Mouse (Mus musculus) limb, embryonic 14.5 days (tissue): Measurements from ENCODE around the gene Phlda1. TPM values are rescaled to one million over a fixed set of nuclear protein-coding genes. Genes with fewer than 3 reads are reported as not detected.

Experiments used
- ATAC-seq: fragments of 200-750 bp; cut with Nextera tagmentation; 2 replicates; pipeline ENCODE4 v1.8.0; 2017; ENCODE audit warnings: low read depth, moderate number of reproducible peaks, moderate TSS enrichment; ENCODE audit not compliant: low FRiP score
- DNase-seq: peaks from one replicate; pipeline ENCODE4 v3.0.0-alpha.2; 2015; ENCODE audit warnings: low spot score
- H3K27ac ChIP-seq: fragments of 300-500 bp; sonication (generic); replicated peaks from 2 replicates; pipeline ENCODE4 v1.5.1; 2014; ENCODE audit warnings: low read depth, mild to moderate bottlenecking, low read length, moderate library complexity, mixed read lengths
- H3K27me3 ChIP-seq: fragments of 300-500 bp; sonication (generic); 2 replicates; pipeline ENCODE4 v1.6.1; 2014; ENCODE audit warnings: low read length, mixed read lengths; ENCODE audit not compliant: control insufficient read depth, insufficient read depth
- H3K36me3 ChIP-seq: fragments of 300-500 bp; sonication (generic); 2 replicates; pipeline ENCODE4 v1.6.1; 2014; ENCODE audit warnings: mild to moderate bottlenecking, low read length, moderate library complexity, mixed read lengths; ENCODE audit not compliant: control insufficient read depth, insufficient read depth
- H3K4me1 ChIP-seq: fragments of 300-500 bp; sonication (generic); 2 replicates; pipeline ENCODE4 v1.6.1; 2014; ENCODE audit warnings: antibody characterized with exemption, low read length, mixed read lengths; ENCODE audit not compliant: control insufficient read depth, insufficient read depth
- H3K4me2 ChIP-seq: fragments of 300-500 bp; sonication (generic); replicated peaks from 2 replicates; pipeline ENCODE4 v1.6.1; 2014; ENCODE audit warnings: low read depth, mild to moderate bottlenecking, low read length, moderate library complexity; ENCODE audit not compliant: severe bottlenecking
- H3K4me3 ChIP-seq: fragments of 300-500 bp; sonication (generic); replicated peaks from 2 replicates; pipeline ENCODE4 v1.5.1; 2014; ENCODE audit warnings: low read length
- H3K9ac ChIP-seq: fragments of 300-500 bp; sonication (generic); 2 replicates; pipeline ENCODE4 v1.6.1; 2014; ENCODE audit warnings: mild to moderate bottlenecking, low read depth, low read length, moderate library complexity; ENCODE audit not compliant: severe bottlenecking
- H3K9me3 ChIP-seq: fragments of 300-500 bp; sonication (generic); 2 replicates; pipeline ENCODE4 v1.6.1; 2016; ENCODE audit warnings: low read length; ENCODE audit not compliant: control insufficient read depth
- POLR2A ChIP-seq: fragments of 200-500 bp; IDR thresholded peaks from 2 replicates; pipeline ENCODE4 v1.8.0; 2012; ENCODE audit warnings: inconsistent platforms, mild to moderate bottlenecking, moderate library complexity, borderline replicate concordance; ENCODE audit not compliant: insufficient read depth, insufficient read length; ENCODE audit errors: extremely low read depth
- WGBS: fragments of 180-500 bp; shearing (Covaris S2); extraction: QIAGEN DNeasy Blood & Tissue Kit; methylation state at CpG from one replicate; pipeline ENCODE4 v1.1.7; 2014; 5-methylcytosine and 5-hydroxymethylcytosine counted together
- polyA plus RNA-seq, 2 experiments: library from polyadenylated mRNA; depleted of rRNA in 1 of 2; stranded (reverse) in 1 of 2; unstranded in 1 of 2; fragments of >200 nt; fragmentation: Nextera tagmentation in 1 of 2; extraction: Ambion mirVana in 1 of 2; gene quantifications; 2 replicates each; pipeline versions ENCODE4 v1.2.1 to v1.2.3; 2012 to 2014

Phlda1 gene
- polyA plus RNA-seq, 2 experiments = 39.2 to 44.1 TPM

- TF ChIP-seq POLR2A = no peak
- no peak for DNase-seq
- Histone ChIP-seq H3K4me2 (no peak overlapping the region), H3K27ac (no peak overlapping the region), H3K4me1 (peaks cover 34% of the 10 kb centered on the region), H3K36me3 (no peaks in the 10 kb centered on the region), H3K27me3 (no peaks in the 10 kb centered on the region), H3K9me3 (no peaks in the 10 kb centered on the region), H3K9ac (no peak overlapping the region), H3K4me3 (no peak overlapping the region)
- WGBS = 85% methylated on average over 7 of the region's 7 CpGs
- no peak for ATAC-seq
Measured at GRCm38 (mm10) chr10:111543106-111543505, 37.0 kb downstream of the Phlda1 start.

GRCm38 (mm10) chr10:111543781-111544260 lies 37.7 kb downstream of the Phlda1 start:
- Histone ChIP-seq H3K9ac (no peak overlapping the region), H3K27ac (no peak overlapping the region), H3K9me3 (no peaks in the 10 kb centered on the region), H3K36me3 (no peaks in the 10 kb centered on the region), H3K4me1 (peaks cover 27% of the 10 kb centered on the region), H3K4me2 (no peak overlapping the region), H3K4me3 (no peak overlapping the region), H3K27me3 (no peaks in the 10 kb centered on the region)
- ATAC-seq = no peak; the same call in 1 of the 2 replicates
- no peak for TF ChIP-seq POLR2A
- DNase-seq = no peak
- 48% methylated on average over 7 of the region's 7 CpGs for WGBS

- Histone ChIP-seq H3K9ac (no peak overlapping the region), H3K4me1 (peaks cover 23% of the 10 kb centered on the region), H3K9me3 (no peaks in the 10 kb centered on the region), H3K4me2 (no peak overlapping the region), H3K4me3 (no peak overlapping the region), H3K27me3 (no peaks in the 10 kb centered on the region), H3K27ac (no peak overlapping the region), H3K36me3 (no peaks in the 10 kb centered on the region)
- TF ChIP-seq POLR2A = no peak
- 80% methylated on average over 4 of the region's 4 CpGs for WGBS
- no peak for ATAC-seq
- no peak for DNase-seq
Measured at GRCm38 (mm10) chr10:111544311-111544710, 38.2 kb downstream of the Phlda1 start.

DNA sequence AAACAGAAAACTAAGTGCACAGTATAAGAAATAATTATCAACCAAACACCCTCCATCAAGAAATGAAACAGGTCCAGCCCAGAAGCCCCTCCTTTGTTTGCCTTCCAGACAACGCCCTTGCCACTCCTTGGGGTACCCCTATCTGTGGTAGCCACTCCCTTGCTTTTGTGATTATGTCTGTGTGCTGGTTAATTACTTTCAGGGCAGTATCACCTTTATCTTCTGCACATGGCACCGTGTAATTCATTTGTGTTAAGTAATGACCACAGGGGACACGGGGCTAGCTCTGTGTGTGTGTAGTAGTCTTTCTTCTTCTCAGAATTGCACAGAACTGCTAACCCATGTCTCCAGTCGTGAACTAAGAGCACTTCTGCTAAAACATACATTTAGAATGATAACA lies 39.6 kb downstream of the Phlda1 start:
- H3K36me3 ChIP-seq = no peaks in the 10 kb centered on the region
- no peak overlapping the region for H3K4me2 ChIP-seq
- no peak overlapping the region for H3K4me3 ChIP-seq
- WGBS = 70% methylated on average over 4 of the region's 4 CpGs
- H3K9ac ChIP-seq = no peak overlapping the region
- no peaks in the 10 kb centered on the region for H3K9me3 ChIP-seq
- H3K4me1 ChIP-seq = peaks cover 13% of the 10 kb centered on the region; the same call in 1 of the 2 replicates
- no peak for TF ChIP-seq POLR2A
- H3K27ac ChIP-seq = no peak overlapping the region
- no peak for DNase-seq
- H3K27me3 ChIP-seq = no peaks in the 10 kb centered on the region
- ATAC-seq = no peak

- Histone ChIP-seq H3K4me2 (no peak overlapping the region), H3K27ac (no peak overlapping the region), H3K4me1 (peaks cover 12% of the 10 kb centered on the region; the same call in 1 of the 2 replicates), H3K4me3 (no peak overlapping the region), H3K9me3 (no peaks in the 10 kb centered on the region), H3K36me3 (no peaks in the 10 kb centered on the region), H3K27me3 (no peaks in the 10 kb centered on the region), H3K9ac (no peak overlapping the region)
- WGBS = 57% methylated on average over 10 of the region's 10 CpGs
- no peak; the same call in 1 of the 2 replicates for ATAC-seq
- DNase-seq = no peak
- no peak for TF ChIP-seq POLR2A
Measured at GRCm38 (mm10) chr10:111547881-111548372, 41.8 kb downstream of the Phlda1 start.

DNA sequence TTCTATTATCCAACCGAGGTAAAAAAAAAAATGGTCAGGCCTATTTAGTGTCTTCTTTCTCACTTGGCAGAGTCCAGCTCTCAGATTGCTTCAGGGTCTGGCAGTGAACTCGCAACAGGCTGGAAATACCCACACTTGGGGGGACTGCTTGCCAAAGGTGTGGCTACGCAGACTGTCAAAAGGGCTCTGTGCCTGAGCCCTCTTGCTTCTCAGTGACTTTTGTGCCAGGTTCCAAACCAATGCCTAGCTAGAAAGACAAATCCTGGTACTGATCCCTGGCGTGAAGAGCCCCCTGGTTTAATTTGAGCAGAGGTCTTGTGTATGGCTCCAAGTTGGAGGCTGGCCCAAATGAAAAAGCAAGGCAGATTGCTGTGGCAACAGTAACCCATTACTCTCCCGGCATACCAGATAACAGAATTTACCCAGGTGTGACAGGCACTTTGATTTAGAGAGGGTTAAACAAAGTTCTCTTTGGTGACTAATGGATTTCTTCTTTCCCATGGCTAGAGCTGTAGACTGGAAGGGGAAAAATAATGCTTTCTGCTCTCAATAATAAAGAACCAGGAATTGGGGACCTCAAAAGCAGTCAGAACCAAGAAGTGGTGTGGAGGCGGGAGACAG lies 44.1 kb downstream of the Phlda1 start:
- DNase-seq (no peak), ATAC-seq (no peak)
- Histone ChIP-seq H3K9me3 (no peaks in the 10 kb centered on the region), H3K36me3 (no peaks in the 10 kb centered on the region), H3K4me1 (peaks cover 20% of the 10 kb centered on the region), H3K27me3 (no peaks in the 10 kb centered on the region), H3K27ac (no peak overlapping the region), H3K4me3 (no peak overlapping the region), H3K9ac (no peak overlapping the region), H3K4me2 (no peak overlapping the region)
- TF ChIP-seq POLR2A = no peak
- WGBS = 54% methylated on average over 6 of the region's 6 CpGs
